Mouse (Mus musculus) mouse embryonic stem cell (cell line): Measurements from ENCODE around the gene Olfr221.

Experiments
- in situ Hi-C, 2 experiments: fragments of 300-500 bp; cut with MboI; formaldehyde crosslinking; loops; 1 replicate in 1 of 2; 3 replicates in 1 of 2; pipeline ENCODE4 v1.14.3; 2019 to 2020; ENCODE audit warnings: low sequenced_read_pairs in 2 of 2, low pct_unique_long_range_greater_than_20kb in 1 of 2, mixed read lengths in 1 of 2; ENCODE audit not compliant: unreplicated experiment in 1 of 2

Olfr221 gene

DNA sequence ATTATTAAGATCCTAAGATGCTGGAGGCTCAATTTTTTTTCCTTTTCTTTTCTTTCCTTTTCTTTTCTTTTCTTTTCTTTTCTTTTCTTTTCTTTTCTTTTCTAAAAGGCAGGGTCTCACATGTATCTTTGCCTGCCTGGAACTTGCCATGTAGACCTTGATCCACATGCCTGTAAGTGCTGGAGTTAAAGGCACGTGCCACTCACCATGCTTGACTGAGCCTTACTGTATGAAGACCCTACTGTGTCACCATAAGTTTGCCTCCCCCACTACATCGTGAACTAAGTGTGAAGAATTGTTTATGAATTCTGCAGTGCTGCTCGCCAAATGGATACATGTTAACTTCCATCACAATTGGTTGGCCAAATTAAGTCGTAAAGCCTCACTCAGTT, 21.1 kb downstream of the Olfr221 start:
- in situ Hi-C loops = loop anchor here (10.0 to 25.0 kb wide), 2 partner anchors 116 to 1084 kb away; partner anchors contain the start of genes Gm49342 (in 1 of the 2), Pip4p1 (in 1 of the 2) and Pnp (in 1 of the 2)

DNA sequence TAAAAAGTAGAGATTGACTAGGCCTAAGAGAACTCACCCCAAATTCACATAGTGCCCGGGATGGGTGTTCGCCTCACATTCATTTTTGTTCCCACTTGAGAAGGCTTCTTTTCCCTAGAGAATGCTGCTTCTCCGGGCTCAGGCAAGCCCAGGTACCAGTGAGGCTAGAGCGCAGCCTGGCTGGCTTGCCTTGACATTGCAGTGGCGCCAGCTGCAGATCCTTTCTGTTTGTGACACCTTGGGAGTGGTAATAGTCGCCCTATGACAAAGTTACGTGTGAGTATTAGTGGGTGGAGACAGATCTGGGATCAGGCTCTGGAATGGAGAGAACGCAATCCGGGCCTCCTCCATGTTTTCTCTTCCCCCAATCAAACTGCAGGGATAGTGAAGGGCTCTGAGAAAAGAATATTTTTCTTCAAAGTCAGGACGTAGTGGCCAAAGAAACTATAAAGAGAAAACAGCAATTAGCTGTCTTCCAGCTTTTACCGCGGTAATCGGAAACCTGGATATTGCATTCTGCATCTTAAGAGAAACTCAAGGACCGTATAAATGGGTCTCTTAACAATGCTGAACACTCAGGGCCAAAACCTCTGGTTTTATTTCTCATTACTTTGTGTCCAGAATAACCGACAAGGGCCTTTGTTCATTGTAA, 21.6 kb downstream of the Olfr221 start, which contains the start of gene Zfp219:
Gene Zfp219 (minus strand): TSS at position 248 of the 652 bp plus-strand sequence.
- in situ Hi-C loops = loop anchor here (10.0 to 25.0 kb wide), 2 partner anchors 116 to 1083 kb away; partner anchors contain the start of genes Gm49342 (in 1 of the 2), Pip4p1 (in 1 of the 2) and Pnp (in 1 of the 2)

DNA sequence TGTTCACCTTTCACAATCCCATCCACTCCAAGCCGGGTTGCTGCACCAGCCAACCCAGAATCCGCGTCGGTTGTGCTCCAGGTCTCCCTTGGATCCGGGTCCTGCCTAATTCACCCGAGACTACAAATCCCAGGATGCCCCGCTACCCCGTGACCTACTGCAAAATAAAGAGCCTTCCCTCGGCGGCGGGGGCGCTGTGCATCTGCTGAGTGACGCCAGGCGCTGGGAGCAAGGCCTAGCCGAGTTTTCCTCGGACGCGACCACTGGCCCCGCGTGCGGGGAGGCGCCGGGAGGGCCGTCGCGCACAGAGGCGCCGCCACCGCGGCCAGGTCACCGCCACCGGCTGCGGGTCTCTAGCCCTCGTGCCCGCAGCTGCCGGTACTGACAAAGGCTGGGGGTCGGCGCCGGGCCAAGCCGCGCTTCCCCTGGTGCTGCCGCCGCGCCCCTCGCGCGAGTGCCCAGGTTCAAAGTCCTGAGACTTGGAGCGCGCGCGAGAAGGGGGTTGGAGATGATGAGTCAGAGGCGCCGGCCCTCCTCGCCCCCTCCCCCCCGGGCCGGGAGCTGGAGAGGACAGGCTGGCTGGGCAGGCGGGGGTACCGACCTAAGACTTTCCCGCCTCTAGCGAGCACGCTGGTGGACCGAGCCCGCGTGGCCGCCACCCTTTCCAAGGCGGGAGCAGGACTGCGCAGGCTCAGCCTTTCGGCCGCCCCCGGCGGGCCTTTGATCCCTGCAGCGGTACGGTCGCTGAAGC, 22.5 kb downstream of the Olfr221 start:
- in situ Hi-C loops = loop anchor here (10.0 to 25.0 kb wide), 2 partner anchors 115 to 1082 kb away; partner anchors contain the start of genes Gm49342 (in 1 of the 2), Pip4p1 (in 1 of the 2) and Pnp (in 1 of the 2)

DNA sequence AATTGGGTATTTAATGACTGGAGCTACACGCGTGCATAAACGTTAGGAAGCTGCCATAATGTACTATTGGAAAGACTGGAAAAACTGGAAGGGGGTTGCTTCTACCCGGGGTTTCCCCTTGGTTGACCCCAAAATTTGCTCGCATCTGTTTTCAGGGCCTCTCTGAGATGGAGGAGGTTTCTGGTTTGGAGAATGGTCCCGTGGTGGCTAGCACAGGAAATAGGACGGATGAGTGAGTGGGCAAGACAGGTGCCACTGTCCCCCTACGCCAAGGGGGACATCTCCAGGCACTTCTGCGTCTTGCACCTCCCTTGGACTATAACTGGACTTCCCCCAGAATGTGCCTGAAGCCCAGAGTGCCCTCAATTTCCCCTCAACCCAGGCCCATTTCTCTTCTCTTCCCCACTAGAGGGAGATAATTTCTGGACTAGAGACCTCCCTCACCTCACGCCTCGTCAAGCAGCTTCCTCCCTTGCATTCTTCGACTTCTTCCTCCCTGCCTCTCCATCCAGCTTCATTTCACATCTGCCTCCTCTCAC, 23.1 kb downstream of the Olfr221 start:
- in situ Hi-C loops = loop anchor here in 1 of 2 experiments (25.0 kb wide), 1 partner anchor 1082 kb away; the partner anchor contains the start of genes Gm49342, Pip4p1 and Pnp

DNA sequence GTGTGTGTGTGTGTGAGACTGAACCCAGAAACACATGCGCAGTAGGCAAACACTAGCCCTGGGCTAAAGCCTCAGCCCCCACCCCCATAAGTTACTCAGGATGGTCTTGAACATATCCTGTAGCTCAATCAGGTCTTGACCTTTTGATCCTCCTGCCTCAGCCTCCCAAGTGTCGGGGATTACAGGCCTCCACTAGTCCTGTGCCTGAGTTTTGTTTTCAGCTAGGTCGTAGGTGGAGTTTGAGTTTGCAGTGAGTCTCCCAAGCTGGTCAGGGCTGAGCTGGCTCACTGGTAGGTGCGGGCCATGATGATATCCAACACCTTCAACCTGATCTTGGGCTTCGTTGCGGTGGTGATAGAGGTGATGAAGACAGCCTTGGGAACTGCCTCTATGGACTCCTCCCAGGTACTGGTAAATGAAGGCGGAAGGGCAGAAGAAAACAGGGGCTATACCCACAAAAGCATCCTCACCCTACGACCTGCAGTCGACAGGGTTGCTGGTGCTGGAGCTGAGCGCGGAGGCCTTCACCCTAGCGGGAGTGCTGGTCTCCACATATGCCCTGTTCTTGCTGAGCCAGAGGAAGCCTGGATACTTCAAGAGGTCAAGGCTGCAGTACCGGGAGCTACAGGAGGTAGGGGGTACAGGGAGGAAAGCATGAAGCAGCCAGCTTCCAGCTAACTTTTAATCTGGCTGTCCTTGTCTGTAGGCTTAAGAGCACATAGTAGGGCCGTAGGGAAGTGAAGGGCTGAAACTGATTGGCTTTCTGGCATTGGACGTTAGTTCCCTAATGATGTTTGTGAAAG, 23.8 kb downstream of the Olfr221 start:
- in situ Hi-C loops = loop anchor here in 1 of 2 experiments (25.0 kb wide), 1 partner anchor 1081 kb away; the partner anchor contains the start of genes Gm49342, Pip4p1 and Pnp

DNA sequence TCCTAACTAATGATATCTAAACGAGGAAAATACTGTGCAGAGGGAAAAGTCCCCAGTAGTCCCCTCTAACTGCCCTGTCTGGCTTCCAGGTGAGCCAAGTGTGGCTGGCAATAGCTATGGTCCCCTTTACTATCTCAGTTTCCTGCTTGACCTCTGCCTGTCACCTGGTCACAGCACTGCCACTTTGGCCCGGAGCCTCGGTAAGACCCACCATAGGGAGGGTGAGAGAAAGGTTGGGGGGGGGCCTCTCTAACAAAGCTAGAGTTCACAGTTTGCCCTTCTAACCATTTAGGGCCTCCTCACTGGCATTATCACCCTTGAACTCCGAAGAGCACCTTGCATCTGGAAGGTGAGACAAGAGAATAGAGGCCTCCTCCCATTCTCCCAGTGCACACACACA, 24.6 kb downstream of the Olfr221 start:
- in situ Hi-C loops = loop anchor here in 1 of 2 experiments (25.0 kb wide), 1 partner anchor 1080 kb away; the partner anchor contains the start of genes Gm49342, Pip4p1 and Pnp

DNA sequence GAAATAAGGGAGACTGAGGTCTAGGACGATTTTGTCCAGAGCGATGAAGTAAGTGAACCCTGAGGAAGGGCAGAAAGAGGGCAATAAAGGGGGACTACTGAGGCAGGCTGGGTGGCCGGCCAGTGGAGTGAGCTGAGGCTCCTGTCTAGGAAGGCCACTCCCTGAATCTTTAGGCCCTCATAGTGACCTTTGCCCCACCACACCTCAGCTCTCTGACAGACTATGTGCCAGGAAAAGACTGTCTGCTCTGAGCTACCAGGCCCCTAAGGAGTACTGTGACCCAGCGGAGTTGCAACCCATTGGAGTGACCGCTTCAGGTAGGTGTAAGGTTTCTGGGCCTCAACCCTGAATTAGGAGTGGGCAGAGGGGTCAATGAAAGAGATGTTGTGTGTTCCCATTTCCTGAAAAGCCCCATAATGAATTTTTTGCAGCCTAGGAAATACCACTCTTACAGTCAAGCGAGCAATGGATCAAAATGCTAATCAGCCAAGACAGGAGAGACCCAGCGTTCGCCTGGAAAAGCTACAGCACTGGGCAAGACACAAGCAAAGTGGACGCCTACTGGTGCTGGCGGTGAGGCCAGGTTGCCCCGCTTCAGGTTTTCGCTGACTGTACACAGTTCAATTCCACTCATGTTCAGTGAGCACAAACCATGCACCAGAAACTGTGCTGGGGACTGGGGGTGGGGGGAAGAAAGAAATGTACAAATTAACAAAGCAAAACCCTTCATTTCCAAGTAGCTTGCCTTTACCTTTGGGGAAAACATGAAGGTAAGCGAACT, 25.4 kb downstream of the Olfr221 start:
- in situ Hi-C loops = loop anchor here in 1 of 2 experiments (25.0 kb wide), 1 partner anchor 1080 kb away; the partner anchor contains the start of genes Gm49342, Pip4p1 and Pnp

DNA sequence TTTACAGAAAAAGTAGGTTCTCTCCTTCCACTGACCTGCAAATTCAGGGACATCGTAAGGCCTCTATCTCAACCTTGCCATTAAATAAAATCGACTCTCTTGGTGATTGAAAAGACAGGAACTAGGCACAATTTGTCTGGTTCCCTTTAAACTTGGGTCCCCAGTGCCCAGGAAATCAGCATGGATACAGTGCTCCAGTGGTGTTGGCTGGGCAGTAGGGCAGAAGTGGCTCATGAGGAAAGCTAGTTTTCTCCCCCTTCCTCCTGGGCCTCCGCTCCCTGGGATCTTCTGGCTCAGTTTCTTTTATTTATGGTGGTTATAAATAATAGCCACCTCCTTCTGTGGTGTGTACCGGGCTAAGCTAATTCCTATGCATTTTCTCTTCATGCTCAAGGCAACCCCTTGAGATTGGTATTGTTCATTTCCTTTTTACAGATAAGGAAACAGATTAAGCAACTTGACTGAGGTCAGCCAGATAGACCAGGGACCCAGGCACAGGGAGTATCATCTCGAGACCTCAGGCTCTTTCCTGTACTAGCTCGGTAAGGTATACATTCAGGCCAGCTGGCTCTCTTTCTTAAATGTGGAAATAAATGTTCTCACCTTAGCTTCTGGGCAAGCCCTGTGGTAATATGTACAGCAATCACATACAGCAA, 26.7 kb downstream of the Olfr221 start, which contains the start of gene Tmem253:
Gene Tmem253 (plus strand): TSS at position 214 of the 656 bp plus-strand sequence.
- in situ Hi-C loops = loop anchor here in 1 of 2 experiments (25.0 kb wide), 1 partner anchor 1078 kb away; the partner anchor contains the start of genes Gm49342, Pip4p1 and Pnp

DNA sequence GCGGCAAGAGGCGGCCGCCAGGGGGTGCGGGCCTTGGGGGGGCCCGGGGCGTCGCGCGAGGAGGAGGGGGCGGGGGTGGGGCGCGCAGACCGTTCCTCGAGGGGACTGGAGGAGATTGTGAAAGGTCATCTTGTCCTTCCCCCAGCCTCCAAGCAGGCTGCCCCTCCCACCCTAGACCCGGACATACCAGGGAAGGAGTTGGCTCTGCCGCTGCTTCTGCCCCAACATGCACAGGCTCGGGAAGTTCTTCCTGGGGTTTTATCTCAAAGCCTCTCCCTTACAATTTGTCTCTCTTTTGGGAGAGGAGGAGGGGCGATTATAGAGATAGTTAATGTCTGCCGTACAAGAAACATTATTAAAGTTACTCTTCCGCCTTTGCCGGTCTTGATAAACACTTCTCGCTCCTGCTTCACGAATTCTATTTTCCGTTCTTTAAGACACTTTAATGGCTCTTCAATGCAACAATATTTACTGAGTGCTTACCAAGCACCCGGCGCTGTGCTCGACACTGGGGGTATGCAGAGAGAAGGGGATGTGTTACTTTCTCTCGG, 27.4 kb downstream of the Olfr221 start:
- in situ Hi-C loops = loop anchor here in 1 of 2 experiments (25.0 kb wide), 1 partner anchor 1078 kb away; the partner anchor contains the start of genes Gm49342, Pip4p1 and Pnp

DNA sequence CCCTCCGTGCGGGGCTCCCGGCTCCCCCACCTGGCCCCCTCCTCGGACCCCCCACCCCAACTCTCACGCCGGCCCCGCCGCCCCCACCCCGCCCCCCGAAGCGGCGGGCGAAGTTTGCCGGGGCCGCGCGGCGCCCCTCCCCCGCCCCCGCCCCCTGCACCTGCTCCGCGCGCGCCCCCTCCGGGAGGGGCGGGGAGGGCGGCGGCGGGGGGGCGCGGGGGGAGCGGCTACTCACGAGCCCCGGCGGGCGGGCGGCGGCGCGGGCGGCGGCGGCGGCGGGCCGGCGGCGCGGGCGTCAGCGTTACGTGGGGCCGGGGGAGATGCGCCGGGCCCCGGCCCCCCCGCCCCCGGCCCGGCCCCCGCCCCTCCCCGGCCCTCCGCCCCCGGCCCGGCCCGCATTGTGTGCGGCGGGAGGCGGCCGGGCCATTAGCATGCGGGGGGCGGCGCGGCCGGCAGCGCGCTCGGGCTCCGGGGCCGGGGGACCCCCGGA, 27.9 kb downstream of the Olfr221 start:
- in situ Hi-C loops = loop anchor here in 1 of 2 experiments (25.0 kb wide), 1 partner anchor 1077 kb away; the partner anchor contains the start of genes Gm49342, Pip4p1 and Pnp

DNA sequence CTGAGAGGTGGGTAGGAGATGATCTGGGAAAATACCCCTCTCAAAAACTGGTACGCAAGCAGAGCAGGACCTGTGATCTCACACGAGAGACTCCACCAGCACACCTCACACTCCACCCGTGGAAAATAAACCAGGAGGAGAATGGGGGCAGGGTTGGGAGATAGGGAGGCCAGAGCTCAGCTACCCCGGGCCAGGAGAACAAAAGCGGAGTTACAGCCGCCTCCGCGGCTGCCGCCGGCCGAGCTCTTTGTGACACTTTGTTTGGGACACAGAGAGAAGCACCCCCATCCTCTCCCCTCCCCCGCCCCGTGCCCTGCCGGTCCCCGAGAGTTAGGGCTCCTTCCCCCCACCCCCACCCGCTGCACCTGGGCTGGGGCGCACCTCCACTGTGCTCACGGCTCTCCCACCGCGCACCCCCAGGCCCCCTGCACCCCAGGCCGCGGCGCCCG, 28.5 kb downstream of the Olfr221 start:
- in situ Hi-C loops = loop anchor here in 1 of 2 experiments (25.0 kb wide), 1 partner anchor 1076 kb away; the partner anchor contains the start of genes Gm49342, Pip4p1 and Pnp

DNA sequence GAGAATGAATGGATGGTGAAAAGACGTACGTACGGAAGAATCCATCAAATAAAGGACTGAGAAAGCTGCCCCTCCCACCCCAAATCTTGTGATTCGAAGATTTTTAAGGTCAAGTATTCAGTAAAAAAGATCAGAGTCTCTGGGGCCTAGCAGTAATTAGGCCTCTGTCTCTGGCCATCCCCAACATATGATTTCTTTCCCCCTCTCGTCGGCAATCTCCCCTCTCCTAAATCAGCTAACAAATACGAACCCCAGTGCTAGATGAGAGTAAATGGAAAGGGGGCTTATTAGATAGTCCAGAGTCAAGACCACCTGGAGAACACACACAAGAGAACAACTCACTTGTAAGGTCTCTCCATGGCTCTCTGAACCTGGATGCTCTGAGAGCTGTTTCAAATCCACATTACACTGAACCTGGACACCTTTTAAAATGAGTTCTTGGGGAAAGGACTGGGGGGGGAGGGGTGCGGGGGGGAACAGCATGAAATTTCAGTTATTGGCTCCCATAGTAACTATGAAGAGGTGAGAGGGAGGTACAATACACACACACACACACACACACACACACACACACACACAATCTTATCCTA, 29.1 kb downstream of the Olfr221 start:
- in situ Hi-C loops = loop anchor here in 1 of 2 experiments (25.0 kb wide), 1 partner anchor 1076 kb away; the partner anchor contains the start of genes Gm49342, Pip4p1 and Pnp

DNA sequence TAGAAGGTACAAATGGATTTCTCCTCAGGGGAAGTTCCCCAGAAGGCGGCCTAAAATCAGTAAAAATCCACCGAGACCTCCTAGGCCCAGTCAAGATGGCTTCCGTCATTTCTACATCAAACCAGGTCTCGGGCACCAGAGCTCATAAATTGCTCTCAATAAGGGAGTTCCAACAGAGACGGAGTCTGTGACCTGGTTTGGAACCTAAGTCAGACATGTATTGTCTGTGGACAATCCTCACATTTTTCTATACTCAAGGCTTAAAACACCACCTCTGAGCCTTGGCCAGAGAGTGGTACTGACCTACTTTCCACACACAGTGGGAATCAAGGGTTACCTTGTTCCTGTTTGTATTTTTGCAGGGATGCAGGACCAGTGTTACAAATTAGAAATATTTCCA, 29.7 kb downstream of the Olfr221 start:
- in situ Hi-C loops = loop anchor here in 1 of 2 experiments (25.0 kb wide), 1 partner anchor 1075 kb away; the partner anchor contains the start of genes Gm49342, Pip4p1 and Pnp

DNA sequence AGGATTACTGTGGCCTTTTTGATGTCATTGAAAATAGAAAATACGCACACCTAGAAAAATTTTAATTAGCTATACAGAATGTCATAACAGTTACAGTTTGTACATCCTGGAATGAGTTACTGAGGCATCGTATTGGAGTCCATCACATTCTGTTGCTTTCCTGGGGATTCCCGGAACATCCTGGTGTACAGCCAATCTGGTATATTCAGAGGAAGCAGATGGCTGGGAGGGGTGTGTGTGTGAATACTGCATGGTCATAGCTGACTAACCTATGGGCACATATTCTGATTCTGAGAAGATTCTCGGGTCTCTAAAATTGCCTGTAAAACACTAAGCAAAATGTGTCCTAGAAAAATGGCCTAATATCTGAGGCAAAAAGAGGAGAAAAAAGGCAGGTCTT, 30.2 kb downstream of the Olfr221 start:
- in situ Hi-C loops = loop anchor here in 1 of 2 experiments (25.0 kb wide), 1 partner anchor 1075 kb away; the partner anchor contains the start of genes Gm49342, Pip4p1 and Pnp

DNA sequence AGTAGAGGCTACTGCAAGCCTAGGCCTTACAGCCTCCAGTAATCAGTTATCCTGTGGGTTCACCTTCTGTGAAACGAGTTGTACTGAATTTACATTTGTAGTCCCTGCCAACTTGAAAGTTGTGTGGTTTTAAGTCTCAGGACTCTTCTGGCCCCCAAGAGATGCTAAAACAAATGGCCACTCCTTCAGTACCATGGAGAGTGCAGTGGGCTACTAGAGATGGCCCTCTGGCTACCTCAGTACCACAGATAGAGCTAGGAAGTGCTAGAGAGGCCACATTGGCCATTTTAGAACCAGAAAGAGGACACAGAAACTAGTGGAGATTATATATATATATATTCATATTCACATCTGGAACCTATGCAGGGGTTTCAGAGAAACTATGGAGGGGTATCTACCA, 30.6 kb downstream of the Olfr221 start:
- in situ Hi-C loops = loop anchor here in 1 of 2 experiments (25.0 kb wide), 1 partner anchor 1074 kb away; the partner anchor contains the start of genes Gm49342, Pip4p1 and Pnp
